ENCODE assay signal across 8 mouse cellular contexts in the genomic region with DNA sequence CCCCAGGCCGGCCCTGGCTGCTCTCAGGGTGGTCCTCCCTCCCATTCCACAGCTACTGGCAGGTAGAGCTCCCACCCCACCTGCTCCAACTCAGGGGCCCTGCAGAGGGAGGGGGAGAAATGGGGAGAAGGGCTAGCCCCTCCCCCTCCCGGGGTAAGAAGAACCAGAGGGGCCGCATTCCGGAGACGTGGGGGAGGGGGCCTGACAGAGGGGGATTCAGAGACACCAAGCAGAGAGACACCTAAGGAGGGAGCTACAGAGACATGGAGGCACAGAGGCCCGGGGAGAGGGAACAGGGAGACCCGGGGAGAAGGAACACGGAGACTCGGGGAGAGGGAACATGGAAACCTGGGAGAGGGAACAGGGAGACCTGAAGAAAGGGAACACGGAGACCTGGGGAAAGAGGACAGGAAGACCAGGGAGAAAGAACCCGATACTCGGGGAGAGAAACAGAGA. TPM values are rescaled to one million over a fixed set of nuclear protein-coding genes. Genes with fewer than 3 reads are reported as not detected.
A peak's percentile ranks its signal among the peaks of the same experiment; 100 is the strongest.
DNase-seq lines count a peak whose midpoint lies in the region; ATAC-seq lines count a peak whose summit lies in the region.

No protein-coding gene starts in this region.

- no peak for DNase-seq in heart, postnatal 36 days
- peak; percentile 78 for DNase-seq in embryonic facial prominence, embryonic 11.5 days (ENCODE audit: low spot score)
- peak; percentile 51 for DNase-seq in lung, postnatal 10 days
- DNase-seq in testis, postnatal 14 days (ENCODE audit: low spot score), result peak; percentile 64
- DNase-seq in gastrocnemius, postnatal 10 days, result no peak

- H3K4me3 ChIP-seq in heart, embryonic 14.5 days (ENCODE audit: control insufficient read depth in 1 of 2, insufficient read depth in 1 of 2, low read depth in 1 of 2, low read length in 2 of 2), result peak overlapping the region; percentile 74 to 80
- H3K4me3 ChIP-seq in embryonic facial prominence, embryonic 11.5 days (ENCODE audit: low read depth, low read length), result peak overlapping the region; percentile 97
- H3K4me3 ChIP-seq in intestine, embryonic 15.5 days (replicated peaks), result peak overlapping the region; percentile 85

- no peaks in the 10 kb centered on the region for H3K27me3 ChIP-seq in heart, embryonic 14.5 days (ENCODE audit: control insufficient read depth, insufficient read depth, low read length)
- H3K27me3 ChIP-seq in embryonic facial prominence, embryonic 11.5 days (ENCODE audit: control insufficient read depth, insufficient read depth, low read length), result no peaks in the 10 kb centered on the region
- H3K27me3 ChIP-seq in intestine, embryonic 15.5 days (replicated peaks), result no peaks in the 10 kb centered on the region

- peaks cover 9 to 19% of the 10 kb centered on the region in 2 experiments; a peak in 3 of 4 replicates for H3K4me1 ChIP-seq in heart, embryonic 14.5 days (ENCODE audit: control insufficient read depth in 2 of 2, insufficient read depth in 2 of 2, low read length in 2 of 2)
- H3K4me1 ChIP-seq in embryonic facial prominence, embryonic 11.5 days (ENCODE audit: control insufficient read depth, insufficient read depth, low read length), result no peaks in the 10 kb centered on the region
- H3K4me1 ChIP-seq in intestine, embryonic 15.5 days (replicated peaks), result peaks cover 46% of the 10 kb centered on the region

- peak overlapping the region; percentile 28 to 82; a peak in 3 of 4 replicates for H3K27ac ChIP-seq in heart, embryonic 14.5 days (replicated peaks in 1 of 2; ENCODE audit: control insufficient read depth in 1 of 2, insufficient read depth in 1 of 2, low read depth in 2 of 2, low read length in 2 of 2)
- H3K27ac ChIP-seq in embryonic facial prominence, embryonic 11.5 days (replicated peaks; ENCODE audit: low read depth, low read length), result peak overlapping the region; percentile 91
- H3K27ac ChIP-seq in intestine, embryonic 15.5 days, result peak overlapping the region; percentile 91

- H3K9ac ChIP-seq in heart, embryonic 14.5 days (ENCODE audit: low read length), result peak overlapping the region; percentile 92
- H3K9ac ChIP-seq in embryonic facial prominence, embryonic 11.5 days (replicated peaks; ENCODE audit: low read length), result peak overlapping the region; percentile 91
- H3K9ac ChIP-seq in intestine, embryonic 15.5 days, result peak overlapping the region; percentile 90

- no peaks in the 10 kb centered on the region for H3K9me3 ChIP-seq in heart, embryonic 14.5 days (ENCODE audit: control insufficient read depth, low read length)
- no peaks in the 10 kb centered on the region for H3K9me3 ChIP-seq in embryonic facial prominence, embryonic 11.5 days (replicated peaks; ENCODE audit: control insufficient read depth, low read length)
- no peaks in the 10 kb centered on the region for H3K9me3 ChIP-seq in intestine, embryonic 15.5 days

- no peak; the same call in 1 of the 2 replicates for ATAC-seq in heart, embryonic 14.5 days (ENCODE audit: insufficient number of reproducible peaks, insufficient read depth, low FRiP score, low read depth)
- ATAC-seq in embryonic facial prominence, embryonic 11.5 days (replicated peaks; ENCODE audit: insufficient number of reproducible peaks, low FRiP score, low TSS enrichment, low read depth), result peak; percentile 20; the same call in 1 of the 2 replicates
- ATAC-seq in intestine, embryonic 15.5 days, result 0 out of 2 replicates have a peak, but pooled peaks have one; percentile 6
- ATAC-seq in inflammation-experienced regulatory T-cells, adult 6 months, result no peak

- H3K4me2 ChIP-seq in heart, embryonic 14.5 days (ENCODE audit: low read length), result peak overlapping the region; percentile 84
- peak overlapping the region; percentile 63 for H3K4me2 ChIP-seq in embryonic facial prominence, embryonic 11.5 days (ENCODE audit: low read depth, low read length)
- peak overlapping the region; percentile 84 for H3K4me2 ChIP-seq in intestine, embryonic 15.5 days (replicated peaks)

- WGBS in heart, embryonic 14.5 days, result 2% methylated on average over 12 of the region's 12 CpGs
- under 1% methylated on average over 12 of the region's 12 CpGs for WGBS in embryonic facial prominence, embryonic 11.5 days
- WGBS in intestine, embryonic 15.5 days, result 2% methylated on average over 12 of the region's 12 CpGs

- intact Hi-C loops in heart, postnatal 36 days (cut with DNase I), result loop anchor here (10.0 kb wide), 1 partner anchor 455 kb away; a partner anchor contains a TSS

- 0 out of 2 replicates have a peak, but pooled peaks cover 7% of the 10 kb centered on the region for H3K36me3 ChIP-seq in heart, embryonic 14.5 days (ENCODE audit: control insufficient read depth, insufficient read depth, low read length)
- no peaks in the 10 kb centered on the region for H3K36me3 ChIP-seq in embryonic facial prominence, embryonic 11.5 days (replicated peaks; ENCODE audit: control insufficient read depth, insufficient read depth, low read depth, low read length)
- H3K36me3 ChIP-seq in intestine, embryonic 15.5 days, result no peaks in the 10 kb centered on the region; the same call in 1 of the 2 replicates

RNA-seq across cellular contexts. Expression of a gene that starts 1.2 kb away (rescaled TPM):
- polyA plus RNA-seq in heart, embryonic 14.5 days (2014; fragmentation: Nextera tagmentation; extraction: Ambion mirVana), result 19.6 and 19.7 TPM in 2 replicates
- 1 to 10 TPM; 7.5 to 9.2 TPM for total RNA-seq in heart, postnatal 36 days (2021)
- polyA plus RNA-seq in embryonic facial prominence, embryonic 11.5 days (2014; fragmentation: Nextera tagmentation; extraction: Ambion mirVana), result 46.3 and 53.5 TPM in 2 replicates
- 57.7 and 62.4 TPM in 2 replicates for polyA plus RNA-seq in intestine, embryonic 15.5 days (2015; fragmentation: Nextera tagmentation; extraction: Ambion mirVana)
- 10 to 100 TPM; 15.9 to 21.0 TPM for total RNA-seq in gastrocnemius, postnatal 10 days (2021)
- polyA plus RNA-seq in inflammation-experienced regulatory T-cells, adult 6 months (2017; shearing (Covaris generic)), result under 1 TPM; 0.11 to 0.92 (median 0.56) TPM

Comparison
In these comparisons a context has a peak if more than half of its experiments do, and no peak if none do; other contexts are left out.
1. ATAC-seq: peak in embryonic facial prominence, embryonic 11.5 days (single experiment) and intestine, embryonic 15.5 days (single experiment); none in heart, embryonic 14.5 days (single experiment) and inflammation-experienced regulatory T-cells, adult 6 months (single experiment).
2. DNase-seq: peak in embryonic facial prominence, embryonic 11.5 days (single experiment), lung, postnatal 10 days (single experiment) and testis, postnatal 14 days (single experiment); none in heart, postnatal 36 days (0 of 2) and gastrocnemius, postnatal 10 days (single experiment).
3. RNA of a gene that starts 1.2 kb away (polyA plus RNA-seq): 57.7 to 62.4 TPM in intestine, embryonic 15.5 days, 46.3 to 53.5 TPM in embryonic facial prominence, embryonic 11.5 days and 19.6 to 19.7 TPM in heart, embryonic 14.5 days; 0.11 to 0.92 TPM in inflammation-experienced regulatory T-cells, adult 6 months; every median in the first group is over 10 times any median in the second.
4. Peak in every context shown above with its lines, with median percentiles within 50 percentile points of each other: H3K27ac ChIP-seq, H3K4me2 ChIP-seq, H3K4me3 ChIP-seq and H3K9ac ChIP-seq.